Mouse (Mus musculus) CH12.LX (cell line): ENCODE data around the gene Grm8. TPM values are rescaled to one million over a fixed set of nuclear protein-coding genes. Genes with fewer than 3 reads are reported as not detected.

Experiments
- DNase-seq: peaks from one replicate; pipeline ENCODE4 v3.0.0-alpha.2; 2013; ENCODE audit errors: extremely low read depth
- H3K27ac ChIP-seq: 2 replicates; pipeline ENCODE4 v1.5.1; 2012; ENCODE audit warnings: low read depth, mild to moderate bottlenecking, control low read depth, moderate library complexity; ENCODE audit not compliant: insufficient read depth
- H3K27me3 ChIP-seq: replicated peaks from 2 replicates; pipeline ENCODE3; 2012; ENCODE audit warnings: inconsistent platforms
- H3K36me3 ChIP-seq, 2 experiments: replicated peaks in 1 of 2; 2 replicates each; pipeline versions ENCODE3 to v1.6.1; 2012; ENCODE audit warnings: inconsistent platforms in 1 of 2, low read length in 1 of 2, mild to moderate bottlenecking in 1 of 2, mixed read lengths in 1 of 2, moderate library complexity in 1 of 2; ENCODE audit not compliant: control insufficient read depth in 1 of 2, insufficient read depth in 1 of 2
- H3K4me1 ChIP-seq, 2 experiments: 2 replicates each; pipeline ENCODE4 v1.6.1; 2012; ENCODE audit warnings: inconsistent platforms in 1 of 2, moderate library complexity in 1 of 2; ENCODE audit not compliant: insufficient read depth in 2 of 2, control insufficient read depth in 1 of 2
- H3K4me2 ChIP-seq: 2 replicates; pipeline ENCODE4 v1.6.1; 2012; ENCODE audit warnings: low read depth, mild to moderate bottlenecking, control low read depth; ENCODE audit not compliant: poor library complexity, insufficient read depth, severe bottlenecking
- H3K4me3 ChIP-seq, 3 experiments: fragments of 150-350 bp in 1 of 3; sonication (generic) in 1 of 3; replicated peaks in 1 of 3; 2 replicates each; pipeline versions ENCODE3 to v1.5.1; 2011 to 2012; ENCODE audit warnings: low read depth in 2 of 3, low read length in 2 of 3, mild to moderate bottlenecking in 2 of 3, moderate library complexity in 2 of 3, control low read depth in 1 of 3, improper control_type of control experiment in 1 of 3, inconsistent platforms in 1 of 3, mixed read lengths in 1 of 3; ENCODE audit not compliant: poor library complexity in 1 of 3
- H3K79me2 ChIP-seq: replicated peaks from 2 replicates; pipeline ENCODE4 v1.6.1; 2012; ENCODE audit warnings: mild to moderate bottlenecking, moderate library complexity; ENCODE audit not compliant: control insufficient read depth, poor library complexity, insufficient read depth, severe bottlenecking; ENCODE audit errors: extremely low read depth
- H3K9ac ChIP-seq: 2 replicates; pipeline ENCODE4 v1.6.1; 2012; ENCODE audit warnings: low read depth, mild to moderate bottlenecking, control low read depth, moderate library complexity; ENCODE audit not compliant: insufficient read depth
- H3K9me3 ChIP-seq: replicated peaks from 2 replicates; pipeline ENCODE3; 2012; ENCODE audit warnings: low read length, inconsistent platforms, mixed read lengths
- ETS1 ChIP-seq: conservative IDR thresholded peaks from 2 replicates; pipeline ENCODE4 v1.6.1; 2012; ENCODE audit warnings: low read depth, mild to moderate bottlenecking, inconsistent platforms, low read length, improper control_type of control experiment, moderate library complexity
- MAX ChIP-seq: IDR thresholded peaks from 2 replicates; pipeline ENCODE4 v1.6.1; 2011; ENCODE audit warnings: low read length, improper control_type of control experiment
- NELFE ChIP-seq: IDR thresholded peaks from 2 replicates; pipeline ENCODE4 v1.6.1; 2011; ENCODE audit warnings: low read depth, low read length, improper control_type of control experiment
- POLR2A ChIP-seq: IDR thresholded peaks from 2 replicates; pipeline ENCODE4 v1.6.1; 2011; ENCODE audit warnings: low read depth, mild to moderate bottlenecking, improper control_type of control experiment, low read length
- POLR2AphosphoS2 ChIP-seq: IDR thresholded peaks from 2 replicates; pipeline ENCODE4 v1.6.1; 2011; ENCODE audit warnings: low read depth, low read length, improper control_type of control experiment
- ZNF384 ChIP-seq: IDR thresholded peaks from 2 replicates; pipeline ENCODE4 v1.6.1; 2012; ENCODE audit warnings: low read depth, low read length, improper control_type of control experiment, inconsistent platforms
- dilution Hi-C: fragments of 300-500 bp; cut with MboI; formaldehyde crosslinking; loops from 2 replicates; pipeline ENCODE4 v1.14.3; 2020; ENCODE audit warnings: low sequenced_read_pairs; ENCODE audit not compliant: extremely low pct_unique_long_range_greater_than_20kb, extremely low pct_ligation_motif_present
- in situ Hi-C: fragments of 300-500 bp; cut with MboI; formaldehyde crosslinking; loops from 3 replicates; pipeline ENCODE4 v1.14.3; 2019; ENCODE audit warnings: low sequenced_read_pairs, low pct_ligation_motif_present, low pct_unique_long_range_greater_than_20kb, mixed read lengths
- polyA plus RNA-seq: library from polyadenylated mRNA; unstranded; fragments of >175 nt; gene quantifications from 2 replicates; pipeline ENCODE4 v1.2.1, GENCODE M21; 2012; ENCODE audit warnings: low read depth; ENCODE audit not compliant: insufficient read length
- total RNA-seq, 2 experiments: library from RNA; depleted of rRNA; stranded (reverse); fragments of 300-350 nt in 1 of 2; fragments of >200 nt in 1 of 2; gene quantifications; 2 replicates each; pipeline ENCODE4 v1.2.3; 2012 to 2014

Grm8 gene
- total and polyA plus RNA-seq, 3 experiments = 0.08 to 0.72 (median 0.21) TPM

- in situ Hi-C loops (no loop called here), dilution Hi-C loops (no loop called here)
- no peak overlapping the region for H3K27ac ChIP-seq
- no peak overlapping the region for H3K4me2 ChIP-seq
- H3K4me3 ChIP-seq = no peak overlapping the region
- H3K79me2 ChIP-seq = no peaks in the 10 kb centered on the region
- H3K4me1 ChIP-seq = no peaks in the 10 kb centered on the region
- no peaks in the 10 kb centered on the region for H3K9me3 ChIP-seq
- TF ChIP-seq MAX (no peak), NELFE (no peak), ETS1 (no peak)
- no peak overlapping the region for H3K9ac ChIP-seq
- H3K27me3 ChIP-seq = no peaks in the 10 kb centered on the region
- H3K36me3 ChIP-seq = no peaks in the 10 kb centered on the region
- DNase-seq = no peak
Measured at GRCm38 (mm10) chr6:27240416-27240815, 894.6 kb downstream of the Grm8 start.

- no peak overlapping the region for H3K27ac ChIP-seq
- no peaks in the 10 kb centered on the region for H3K4me1 ChIP-seq
- in situ Hi-C loops (no loop called here), dilution Hi-C loops (no loop called here)
- no peak overlapping the region for H3K9ac ChIP-seq
- no peak for TF ChIP-seq POLR2A
- no peak for TF ChIP-seq POLR2AphosphoS2
- no peak for TF ChIP-seq ZNF384
- H3K27me3 ChIP-seq = no peaks in the 10 kb centered on the region
- H3K79me2 ChIP-seq = no peaks in the 10 kb centered on the region
- H3K4me3 ChIP-seq = no peak overlapping the region
- H3K4me2 ChIP-seq = no peak overlapping the region
- no peak for DNase-seq
- no peaks in the 10 kb centered on the region for H3K9me3 ChIP-seq
- no peaks in the 10 kb centered on the region for H3K36me3 ChIP-seq
Measured at GRCm38 (mm10) chr6:27239968-27240367, 895.0 kb downstream of the Grm8 start.
